Mouse (Mus musculus) myocyte (in vitro differentiated cells): ENCODE data around the gene Cmbl. TPM values are rescaled to one million over a fixed set of nuclear protein-coding genes. Genes with fewer than 3 reads are reported as not detected.

Experiments used
- H3K27me3 ChIP-seq: one replicate; pipeline ENCODE4 v1.6.1; 2011; ENCODE audit not compliant: control insufficient read depth, insufficient read depth, insufficient read length
- H3K36me3 ChIP-seq: one replicate; pipeline ENCODE4 v1.6.1; 2011; ENCODE audit not compliant: control insufficient read depth, insufficient read depth
- H3K4me2 ChIP-seq: one replicate; pipeline ENCODE4 v1.6.1; 2011; ENCODE audit warnings: low read depth, control low read depth
- H3K4me3 ChIP-seq: one replicate; pipeline ENCODE4 v1.5.1; 2011; ENCODE audit warnings: mild to moderate bottlenecking, control low read depth, moderate library complexity
- H3K79me2 ChIP-seq: one replicate; pipeline ENCODE4 v1.6.1; 2011; ENCODE audit not compliant: control insufficient read depth, insufficient read depth
- H3ac ChIP-seq: one replicate; pipeline ENCODE4 v1.6.1; 2011; ENCODE audit not compliant: control insufficient read depth, insufficient read length
- CEBPB ChIP-seq: IDR thresholded peaks from 2 replicates; pipeline ENCODE4 v1.6.1; 2011; ENCODE audit warnings: mild to moderate bottlenecking, moderate library complexity; ENCODE audit not compliant: poor library complexity, insufficient read depth, severe bottlenecking
- E2F4 ChIP-seq: IDR thresholded peaks from one replicate; pipeline ENCODE4 v1.6.1; 2011; ENCODE audit warnings: mild to moderate bottlenecking, control low read depth, moderate library complexity; ENCODE audit not compliant: insufficient read depth
- MAX ChIP-seq: IDR thresholded peaks from one replicate; pipeline ENCODE4 v1.6.1; 2011; ENCODE audit warnings: low read depth, mild to moderate bottlenecking, control low read depth
- MYOD1 ChIP-seq, 3 experiments: IDR thresholded peaks; one replicate each; pipeline ENCODE4 v1.6.1; 2011; ENCODE audit warnings: control low read depth in 2 of 3, low read depth in 2 of 3, mild to moderate bottlenecking in 2 of 3, moderate library complexity in 1 of 3; ENCODE audit not compliant: insufficient read length in 2 of 3, control insufficient read depth in 1 of 3
- MYOG ChIP-seq, 3 experiments: IDR thresholded peaks; one replicate each; pipeline ENCODE4 v1.6.1; 2011; ENCODE audit warnings: control low read depth in 2 of 3, low read depth in 2 of 3, mild to moderate bottlenecking in 2 of 3; ENCODE audit not compliant: insufficient read length in 2 of 3, control insufficient read depth in 1 of 3, insufficient read depth in 1 of 3
- POLR2A ChIP-seq: IDR thresholded peaks from one replicate; pipeline ENCODE4 v1.6.1; 2011; ENCODE audit warnings: low read depth, mild to moderate bottlenecking, control low read depth, moderate library complexity; ENCODE audit not compliant: insufficient read length
- POLR2AphosphoS2 ChIP-seq: IDR thresholded peaks from one replicate; pipeline ENCODE4 v1.6.1; 2011; ENCODE audit warnings: low read depth, control low read depth; ENCODE audit not compliant: insufficient read length
- REST ChIP-seq: IDR thresholded peaks from one replicate; pipeline ENCODE4 v1.6.1; 2011; ENCODE audit warnings: mild to moderate bottlenecking, control low read depth, moderate library complexity; ENCODE audit not compliant: insufficient read depth, insufficient read length
- SRF ChIP-seq: IDR thresholded peaks from one replicate; pipeline ENCODE4 v1.6.1; 2011; ENCODE audit warnings: low read depth; ENCODE audit not compliant: control insufficient read depth, insufficient read length
- TCF12 ChIP-seq: IDR thresholded peaks from one replicate; pipeline ENCODE4 v1.6.1; 2011; ENCODE audit warnings: mild to moderate bottlenecking, control low read depth; ENCODE audit not compliant: poor library complexity, insufficient read depth, severe bottlenecking
- TCF3 ChIP-seq: IDR thresholded peaks from one replicate; pipeline ENCODE4 v1.6.1; 2011; ENCODE audit warnings: low read depth, control low read depth; ENCODE audit not compliant: insufficient read length
- USF1 ChIP-seq: IDR thresholded peaks from one replicate; pipeline ENCODE4 v1.6.1; 2011; ENCODE audit warnings: low read depth, mild to moderate bottlenecking, control low read depth, moderate library complexity
- polyA plus RNA-seq: library from polyadenylated mRNA; unstranded; fragments of >200 nt; fragmentation: generic; extraction: Trizol; gene quantifications from one replicate; pipeline ENCODE4 v1.2.1, GENCODE M21; 2012; ENCODE audit warnings: missing spikeins

The Cmbl gene
- polyA plus RNA-seq, 1 experiment: 29.0 TPM

- H3K36me3 ChIP-seq: peaks cover 39% of the 10 kb centered on the region
- no peak overlapping the region for H3ac ChIP-seq
- no peaks in the 10 kb centered on the region for H3K27me3 ChIP-seq
- TF ChIP-seq MYOG (IDR thresholded peaks at IDR 0.05; ENCODE audit: control insufficient read depth in 1 of 3, insufficient read depth in 1 of 3, insufficient read length in 2 of 3, low read depth in 2 of 3) (no peak), POLR2AphosphoS2 (peak; percentile 88)
- H3K79me2 ChIP-seq: no peaks in the 10 kb centered on the region
- no peak overlapping the region for H3K4me3 ChIP-seq
- no peak overlapping the region for H3K4me2 ChIP-seq
Observed at GRCm38 (mm10) chr15:31587789-31588188, 22.6 kb downstream of the Cmbl start.

- Histone ChIP-seq H3K4me3 (no peak overlapping the region), H3ac (no peak overlapping the region), H3K4me2 (no peak overlapping the region), H3K79me2 (peaks cover 2% of the 10 kb centered on the region), H3K27me3 (no peaks in the 10 kb centered on the region), H3K36me3 (peaks cover 53% of the 10 kb centered on the region)
- no peak for TF ChIP-seq MAX
- TF ChIP-seq E2F4: no peak
- TF ChIP-seq TCF3: no peak
- TF ChIP-seq POLR2A: peak; percentile 11
- peak; percentile 98 for TF ChIP-seq POLR2AphosphoS2
- TF ChIP-seq TCF12: no peak
Observed at GRCm38 (mm10) chr15:31588989-31589640, 23.9 kb downstream of the Cmbl start.

DNA sequence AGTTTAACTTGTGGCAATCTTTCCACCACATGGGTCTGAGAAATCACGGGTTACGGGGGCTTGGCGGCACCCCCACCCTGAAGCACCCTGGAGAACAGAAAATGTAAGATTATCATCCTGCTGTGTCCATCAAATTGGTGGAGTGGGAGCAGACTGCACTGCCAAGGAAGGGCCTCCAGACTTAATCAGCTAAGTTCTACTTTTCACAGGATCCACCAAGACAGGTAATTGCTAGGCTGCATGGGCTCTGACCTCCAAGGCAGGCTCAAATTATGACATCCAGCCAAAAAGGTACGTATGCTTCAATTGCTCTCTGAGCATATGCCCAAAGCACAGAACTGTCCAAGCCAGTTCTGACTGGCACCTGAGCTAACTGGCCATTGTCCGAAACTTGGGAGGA is 25.0 kb downstream of the Cmbl start:
- Histone ChIP-seq H3ac (no peak overlapping the region), H3K4me3 (no peak overlapping the region), H3K27me3 (no peaks in the 10 kb centered on the region), H3K4me2 (no peak overlapping the region), H3K36me3 (peaks cover 63% of the 10 kb centered on the region), H3K79me2 (peaks cover 4% of the 10 kb centered on the region)
- no peak for TF ChIP-seq POLR2AphosphoS2
- no peak for TF ChIP-seq MYOD1 (IDR thresholded peaks at IDR 0.05; ENCODE audit: control insufficient read depth in 1 of 3, insufficient read length in 2 of 3, low read depth in 2 of 3)
- no peak for TF ChIP-seq SRF
- no peak for TF ChIP-seq USF1
- no peak for TF ChIP-seq POLR2A
- TF ChIP-seq CEBPB: no peak
- TF ChIP-seq MAX: no peak
- TF ChIP-seq REST: no peak
- no peak for TF ChIP-seq E2F4
- no peak for TF ChIP-seq TCF12
- TF ChIP-seq TCF3: no peak
- no peak for TF ChIP-seq MYOG (IDR thresholded peaks at IDR 0.05; ENCODE audit: control insufficient read depth in 1 of 3, insufficient read depth in 1 of 3, insufficient read length in 2 of 3, low read depth in 2 of 3)

DNA sequence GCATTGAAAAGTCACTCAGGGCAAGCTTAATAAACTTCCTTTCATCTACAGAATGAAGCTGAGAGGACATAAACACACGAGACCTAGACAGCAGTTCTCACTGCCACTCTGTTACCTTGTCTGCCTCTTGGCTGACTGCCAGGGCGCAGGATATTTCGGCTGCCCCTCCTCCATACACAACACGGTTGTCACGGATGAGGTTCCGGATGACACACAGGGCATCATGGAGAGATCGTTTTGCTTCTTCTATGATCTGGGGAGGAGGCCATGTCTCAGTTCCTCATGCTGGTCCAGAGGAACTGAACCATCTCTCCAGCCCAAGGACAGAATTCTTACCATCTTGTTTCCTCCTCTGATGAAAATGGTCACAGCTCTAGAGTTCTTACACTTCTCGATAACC is 27.3 kb downstream of the Cmbl start:
- peaks cover 87% of the 10 kb centered on the region for H3K36me3 ChIP-seq
- no peak overlapping the region for H3K4me2 ChIP-seq
- TF ChIP-seq POLR2AphosphoS2 (no peak), MAX (no peak), SRF (no peak), MYOG (IDR thresholded peaks at IDR 0.05; ENCODE audit: control insufficient read depth in 1 of 3, insufficient read depth in 1 of 3, insufficient read length in 2 of 3, low read depth in 2 of 3) (no peak), TCF3 (no peak), CEBPB (no peak)
- no peaks in the 10 kb centered on the region for H3K27me3 ChIP-seq
- no peak overlapping the region for H3ac ChIP-seq
- no peak overlapping the region for H3K4me3 ChIP-seq
- peaks cover 25% of the 10 kb centered on the region for H3K79me2 ChIP-seq

- H3ac ChIP-seq: no peak overlapping the region
- TF ChIP-seq POLR2AphosphoS2: peak; percentile 45
- TF ChIP-seq SRF: no peak
Observed at GRCm38 (mm10) chr15:31594260-31594659, 29.1 kb downstream of the Cmbl start.

GRCm38 (mm10) chr15:31595651-31596050 is 30.5 kb downstream of the Cmbl start:
- Histone ChIP-seq H3K4me2 (no peak overlapping the region), H3K4me3 (no peak overlapping the region), H3K36me3 (peaks cover 75% of the 10 kb centered on the region), H3ac (no peak overlapping the region), H3K79me2 (peaks cover 56% of the 10 kb centered on the region), H3K27me3 (no peaks in the 10 kb centered on the region)
- TF ChIP-seq USF1: no peak
- peak in 1 of 3 experiments; percentile 0 for TF ChIP-seq MYOD1 (IDR thresholded peaks at IDR 0.05; ENCODE audit: control insufficient read depth in 1 of 3, insufficient read length in 2 of 3, low read depth in 2 of 3)

More at GRCm38 (mm10) chr15:31594260-31594659, 29.1 kb downstream of the Cmbl start:
- H3K4me2 ChIP-seq: no peak overlapping the region
- H3K4me3 ChIP-seq: no peak overlapping the region
- H3K27me3 ChIP-seq: no peaks in the 10 kb centered on the region
- H3K36me3 ChIP-seq: peaks cover 89% of the 10 kb centered on the region
- H3K79me2 ChIP-seq: peaks cover 42% of the 10 kb centered on the region
